ENCODE assay signal across 26 mouse cellular contexts in the genomic region with DNA sequence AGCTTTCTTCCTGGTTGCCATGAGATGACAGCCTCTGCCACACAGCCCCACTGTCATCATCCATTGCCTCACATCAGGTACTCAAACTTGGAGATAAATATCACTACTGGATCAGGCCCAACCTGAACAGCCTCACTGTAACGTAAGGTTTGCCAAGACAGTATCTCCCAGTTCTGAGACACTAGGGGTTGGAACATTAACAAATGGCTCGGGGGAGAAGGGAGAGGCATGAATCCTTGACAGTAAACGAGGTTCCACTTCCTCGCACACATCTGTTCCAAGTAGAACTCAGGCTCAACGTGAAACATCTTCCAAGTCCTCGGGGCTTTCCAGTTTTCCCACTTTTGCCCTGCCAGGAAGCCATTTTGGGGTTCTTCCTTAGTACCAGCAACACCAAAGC.
"Had no signal": no experiment of that assay in that cellular context is flagged by ENCODE, and none has a peak within 500 bp of the region (broad histone marks: within the 10 kb centered on the region; RNA-seq: fewer than 3 reads in every experiment).

No protein-coding gene starts in this region.

- H3K36me3 ChIP-seq: heart, embryonic 10.5 days; heart, embryonic 12.5 days; hindbrain, embryonic 10.5 days; hindbrain, embryonic 12.5 days; hindbrain, embryonic 15.5 days; limb, embryonic 13.5 days; limb, embryonic 15.5 days; liver, embryonic 12.5 days had no signal

- ATAC-seq: hindbrain, postnatal 0 days; intestine, embryonic 16.5 days; liver, embryonic 12.5 days had no signal

- DNase-seq: gastrocnemius, adult 2 months; gastrocnemius, postnatal 10 days; gastrocnemius, postnatal 25 days; heart, adult 11 months; heart, postnatal 10 days; heart, postnatal 4 days; kidney, adult 11 months; kidney, adult 2 months; kidney, postnatal 10 days; kidney, postnatal 25 days; kidney, postnatal 4 days; layer of hippocampus, adult 9-11 months; layer of hippocampus, postnatal 36 days; left cerebral cortex, postnatal 4 days had no signal

- H3K9ac ChIP-seq: heart, embryonic 12.5 days; hindbrain, embryonic 12.5 days; hindbrain, embryonic 15.5 days; limb, embryonic 13.5 days; limb, embryonic 15.5 days; liver, embryonic 12.5 days; liver, embryonic 14.5 days had no signal

- H3K27me3 ChIP-seq: heart, embryonic 12.5 days; hindbrain, embryonic 12.5 days; hindbrain, embryonic 15.5 days; limb, embryonic 13.5 days; limb, embryonic 15.5 days; liver, embryonic 12.5 days had no signal

- H3K4me1 ChIP-seq: heart, embryonic 10.5 days; heart, embryonic 12.5 days; hindbrain, embryonic 10.5 days; hindbrain, embryonic 12.5 days; hindbrain, embryonic 15.5 days; limb, embryonic 13.5 days; limb, embryonic 15.5 days; liver, embryonic 12.5 days had no signal

- H3K4me3 ChIP-seq: gastrocnemius, adult 2 months; heart, embryonic 10.5 days; heart, embryonic 12.5 days; hindbrain, embryonic 10.5 days; hindbrain, embryonic 12.5 days; hindbrain, embryonic 15.5 days; layer of hippocampus, adult 2 months; limb, embryonic 13.5 days; limb, embryonic 15.5 days; liver, embryonic 12.5 days had no signal

- H3K4me2 ChIP-seq: heart, embryonic 12.5 days; hindbrain, embryonic 12.5 days; hindbrain, embryonic 15.5 days; limb, embryonic 13.5 days; limb, embryonic 15.5 days; liver, embryonic 12.5 days had no signal

- H3K27ac ChIP-seq: gastrocnemius, adult 2 months; heart, embryonic 10.5 days; hindbrain, embryonic 10.5 days; hindbrain, embryonic 12.5 days; hindbrain, embryonic 15.5 days; hindbrain, postnatal 0 days; layer of hippocampus, adult 2 months; limb, embryonic 13.5 days; limb, embryonic 15.5 days; liver, embryonic 12.5 days; liver, embryonic 14.5 days had no signal

- H3K9me3 ChIP-seq: heart, embryonic 10.5 days; hindbrain, embryonic 10.5 days; hindbrain, embryonic 12.5 days; hindbrain, embryonic 15.5 days; limb, embryonic 13.5 days; limb, embryonic 15.5 days; liver, embryonic 12.5 days had no signal
